8 mouse cellular contexts compared by ENCODE assay signal in genomic region chr9:113708361-113709280, GRCm38 (mm10). TPM values are rescaled to one million over a fixed set of nuclear protein-coding genes. Genes with fewer than 3 reads are reported as not detected.
A peak's percentile ranks its signal among the peaks of the same experiment; 100 is the strongest.
DNase-seq lines count a peak whose midpoint lies in the region; ATAC-seq and TF ChIP-seq lines count a peak whose summit lies in the region.

No protein-coding gene starts in this region.

- H3K4me3 ChIP-seq in heart, postnatal 0 days (ENCODE audit: low read depth, low read length): peak overlapping the region; percentile 98
- peak overlapping the region; percentile 94 for H3K4me3 ChIP-seq in bone marrow, adult 2 months (replicated peaks; ENCODE audit: control insufficient read depth, low read depth, low read length)
- H3K4me3 ChIP-seq in hindbrain, embryonic 16.5 days (ENCODE audit: low read length): peak overlapping the region; percentile 94
- H3K4me3 ChIP-seq in midbrain, embryonic 13.5 days (replicated peaks): peak overlapping the region; percentile 99

- DNase-seq in heart, postnatal 0 days (ENCODE audit: low spot score): no peak
- DNase-seq in heart, postnatal 10 days: no peak
- no peak for DNase-seq in frontal cortex, postnatal 14 days (ENCODE audit: low spot score in 2 of 2)
- no peak for DNase-seq in adrenal gland, adult 2 months
- no peak for DNase-seq in spleen, postnatal 4 days (ENCODE audit: low spot score in 2 of 2)

- no peak for TF ChIP-seq EP300 in heart, postnatal 0 days (IDR thresholded peaks at IDR 0.05; ENCODE audit: low read depth)

- intact Hi-C loops in heart, postnatal 10 days (cut with DNase I): no loop called here

- 52% methylated on average over 19 of the region's 19 CpGs for WGBS in heart, postnatal 0 days
- 31% methylated on average over 19 of the region's 19 CpGs for WGBS in bone marrow, adult 2 months
- 56% methylated on average over 19 of the region's 19 CpGs for WGBS in hindbrain, embryonic 16.5 days
- WGBS in midbrain, embryonic 13.5 days: 55% methylated on average over 19 of the region's 19 CpGs

- no peak for TF ChIP-seq POLR2A in bone marrow, adult 2 months (IDR thresholded peaks at IDR 0.05; ENCODE audit: borderline replicate concordance, control insufficient read depth, low read depth, low read length)

- H3K9ac ChIP-seq in heart, postnatal 0 days (replicated peaks; ENCODE audit: low read depth, low read length): peak overlapping the region; percentile 97
- H3K9ac ChIP-seq in hindbrain, embryonic 16.5 days (ENCODE audit: low read depth, low read length): peak overlapping the region; percentile 96
- H3K9ac ChIP-seq in midbrain, embryonic 13.5 days (replicated peaks): peak overlapping the region; percentile 98; the same call in 1 of the 2 replicates

- ATAC-seq in heart, postnatal 0 days (ENCODE audit: insufficient read depth, low read depth): no peak
- ATAC-seq in hindbrain, embryonic 16.5 days: no peak
- peak; percentile 41 for ATAC-seq in midbrain, embryonic 13.5 days

- H3K4me1 ChIP-seq in heart, postnatal 0 days (ENCODE audit: control insufficient read depth, insufficient read depth): peaks cover 27% of the 10 kb centered on the region
- H3K4me1 ChIP-seq in bone marrow, adult 2 months (ENCODE audit: control insufficient read depth, insufficient read depth, low read length): peaks cover 5% of the 10 kb centered on the region
- peaks cover 17% of the 10 kb centered on the region for H3K4me1 ChIP-seq in hindbrain, embryonic 16.5 days (ENCODE audit: control insufficient read depth, insufficient read depth, low read depth, low read length)
- peaks cover 28% of the 10 kb centered on the region for H3K4me1 ChIP-seq in midbrain, embryonic 13.5 days (replicated peaks)

- peak overlapping the region; percentile 82 for H3K4me2 ChIP-seq in heart, postnatal 0 days (ENCODE audit: low read depth, low read length)
- peak overlapping the region; percentile 77 for H3K4me2 ChIP-seq in hindbrain, embryonic 16.5 days (ENCODE audit: low read length)
- peak overlapping the region; percentile 94 for H3K4me2 ChIP-seq in midbrain, embryonic 13.5 days (replicated peaks)

- H3K27ac ChIP-seq in heart, postnatal 0 days (ENCODE audit: low read depth): peak overlapping the region; percentile 98
- H3K27ac ChIP-seq in bone marrow, adult 2 months (ENCODE audit: control insufficient read depth, insufficient read depth, low read depth, low read length, poor library complexity): peak overlapping the region; percentile 98
- H3K27ac ChIP-seq in hindbrain, embryonic 16.5 days (ENCODE audit: low read depth, low read length): peak overlapping the region; percentile 84
- H3K27ac ChIP-seq in midbrain, embryonic 13.5 days: peak overlapping the region; percentile 84; the same call in 1 of the 2 replicates

- H3K27me3 ChIP-seq in heart, postnatal 0 days (ENCODE audit: control insufficient read depth, insufficient read depth, low read length): no peaks in the 10 kb centered on the region
- H3K27me3 ChIP-seq in hindbrain, embryonic 16.5 days (replicated peaks; ENCODE audit: control insufficient read depth, insufficient read depth, low read length): no peaks in the 10 kb centered on the region
- no peaks in the 10 kb centered on the region for H3K27me3 ChIP-seq in midbrain, embryonic 13.5 days

- no peaks in the 10 kb centered on the region for H3K36me3 ChIP-seq in heart, postnatal 0 days (replicated peaks; ENCODE audit: control insufficient read depth, insufficient read depth, low read length)
- H3K36me3 ChIP-seq in hindbrain, embryonic 16.5 days (ENCODE audit: control insufficient read depth, insufficient read depth, low read length): no peaks in the 10 kb centered on the region
- no peaks in the 10 kb centered on the region for H3K36me3 ChIP-seq in midbrain, embryonic 13.5 days

- H3K9me3 ChIP-seq in heart, postnatal 0 days (replicated peaks; ENCODE audit: control insufficient read depth, low read length): no peaks in the 10 kb centered on the region
- H3K9me3 ChIP-seq in hindbrain, embryonic 16.5 days (ENCODE audit: control insufficient read depth, low read length): no peaks in the 10 kb centered on the region
- H3K9me3 ChIP-seq in midbrain, embryonic 13.5 days: no peaks in the 10 kb centered on the region

- no peak for TF ChIP-seq CTCF in heart, postnatal 0 days (IDR thresholded peaks at IDR 0.05; ENCODE audit: low read depth)
- no peak for TF ChIP-seq CTCF in bone marrow, adult 2 months (IDR thresholded peaks at IDR 0.05; ENCODE audit: control insufficient read depth, insufficient read depth, low read length)

RNA-seq across cellular contexts. Expression of gene Pdcd6ip, which starts 0.6 kb away (rescaled TPM):
- total RNA-seq in heart, postnatal 0 days (2014; rRNA removed; ENCODE audit: low replicate concordance): 38.4 and 44.2 TPM in 2 replicates
- polyA plus RNA-seq in heart, postnatal 0 days (2015; fragmentation: Nextera tagmentation; extraction: Ambion mirVana): 38.3 and 38.4 TPM in 2 replicates
- 10 to 100 TPM; 81.3 to 83.9 TPM for total RNA-seq in heart, postnatal 10 days (2021)
- 25.0 and 26.6 TPM in 2 replicates for polyA plus RNA-seq in bone marrow, adult 2 months (2011; ENCODE audit: insufficient read depth, insufficient read length, low replicate concordance, missing spikeins)
- 35.4 and 39.9 TPM in 2 replicates for polyA plus RNA-seq in hindbrain, embryonic 16.5 days (2015; fragmentation: Nextera tagmentation; extraction: Ambion mirVana)
- polyA plus RNA-seq in midbrain, embryonic 13.5 days (2015; fragmentation: Nextera tagmentation; extraction: Ambion mirVana): 39.7 and 42.8 TPM in 2 replicates
- total RNA-seq in adrenal gland, adult 2 months (2021): 100 to 1,000 TPM; 159 to 172 TPM
- 336 and 349 TPM in 2 replicates for polyA plus RNA-seq in adrenal gland, adult 2 months (2012; rRNA removed)

RNA-seq across cellular contexts. Expression of gene Clasp2, which starts 32.7 kb away (rescaled TPM):
- 39.7 and 46.0 TPM in 2 replicates for total RNA-seq in heart, postnatal 0 days (2014; rRNA removed; ENCODE audit: low replicate concordance)
- polyA plus RNA-seq in heart, postnatal 0 days (2015; fragmentation: Nextera tagmentation; extraction: Ambion mirVana): 15.4 and 15.8 TPM in 2 replicates
- total RNA-seq in heart, postnatal 10 days (2021): 10 to 100 TPM; 45.0 to 46.9 TPM
- polyA plus RNA-seq in bone marrow, adult 2 months (2011; ENCODE audit: insufficient read depth, insufficient read length, low replicate concordance, missing spikeins): 12.5 and 16.8 TPM in 2 replicates
- polyA plus RNA-seq in hindbrain, embryonic 16.5 days (2015; fragmentation: Nextera tagmentation; extraction: Ambion mirVana): 115 and 122 TPM in 2 replicates
- 108 and 113 TPM in 2 replicates for polyA plus RNA-seq in midbrain, embryonic 13.5 days (2015; fragmentation: Nextera tagmentation; extraction: Ambion mirVana)
- 100 to 1,000 TPM; 110 to 159 TPM for total RNA-seq in adrenal gland, adult 2 months (2021)
- 14.3 and 16.0 TPM in 2 replicates for polyA plus RNA-seq in adrenal gland, adult 2 months (2012; rRNA removed)
